Mouse (Mus musculus) forebrain, postnatal 0 days (tissue): ENCODE results near the gene Adamts17. TPM values are rescaled to one million over a fixed set of nuclear protein-coding genes. Genes with fewer than 3 reads are reported as not detected.

Experiments
- ATAC-seq: fragments of 200-750 bp; cut with Nextera tagmentation; 2 replicates; pipeline ENCODE4 v1.8.0; 2017; ENCODE audit warnings: mild to moderate bottlenecking, moderate library complexity
- DNase-seq: peaks from one replicate; pipeline ENCODE4 v3.0.0-alpha.2; 2015
- H3K27ac ChIP-seq: fragments of 300-500 bp; sonication (generic); 2 replicates; pipeline ENCODE4 v1.5.1; 2014; ENCODE audit warnings: low read depth, mild to moderate bottlenecking, antibody characterized with exemption, low read length, moderate library complexity, mixed read lengths
- H3K27me3 ChIP-seq: fragments of 300-500 bp; sonication (generic); 2 replicates; pipeline ENCODE4 v1.6.1; 2014; ENCODE audit warnings: mild to moderate bottlenecking, low read length, mixed read lengths; ENCODE audit not compliant: insufficient read depth
- H3K36me3 ChIP-seq: fragments of 300-500 bp; sonication (generic); 2 replicates; pipeline ENCODE4 v1.6.1; 2014; ENCODE audit warnings: mild to moderate bottlenecking, moderate library complexity; ENCODE audit not compliant: insufficient read depth
- H3K4me1 ChIP-seq: fragments of 300-500 bp; sonication (generic); 2 replicates; pipeline ENCODE4 v1.6.1; 2014; ENCODE audit warnings: antibody characterized with exemption; ENCODE audit not compliant: insufficient read depth
- H3K4me2 ChIP-seq: fragments of 300-500 bp; sonication (generic); 2 replicates; pipeline ENCODE4 v1.6.1; 2014; ENCODE audit warnings: low read depth, mild to moderate bottlenecking, moderate library complexity
- H3K4me3 ChIP-seq: fragments of 300-500 bp; sonication (generic); 2 replicates; pipeline ENCODE4 v1.5.1; 2014; ENCODE audit warnings: low read depth, low read length, mixed read lengths
- H3K9ac ChIP-seq: fragments of 300-500 bp; sonication (generic); 2 replicates; pipeline ENCODE4 v1.6.1; 2014; ENCODE audit warnings: mild to moderate bottlenecking
- H3K9me3 ChIP-seq: fragments of 300-500 bp; sonication (generic); 2 replicates; pipeline ENCODE4 v1.6.1; 2016; ENCODE audit warnings: low read length
- CTCF ChIP-seq: sonication (generic); IDR thresholded peaks from 2 replicates; pipeline ENCODE4 v1.5.1; 2016; ENCODE audit warnings: antibody characterized with exemption, control low read depth, low read depth
- WGBS: fragments of 180-500 bp; shearing (Covaris S2); extraction: QIAGEN DNeasy Blood & Tissue Kit; methylation state at CpG from one replicate; pipeline ENCODE4 v1.1.7; 2014; 5-methylcytosine and 5-hydroxymethylcytosine counted together
- polyA plus RNA-seq: library from polyadenylated mRNA; unstranded; fragments of >200 nt; fragmentation: Nextera tagmentation; extraction: Ambion mirVana; gene quantifications from 2 replicates; pipeline ENCODE4 v1.2.1, GENCODE M21; 2015
- total RNA-seq: library from RNA; depleted of rRNA; stranded (reverse); fragments of >200 nt; gene quantifications from 2 replicates; pipeline ENCODE4 v1.2.3, GENCODE M21; 2014; rRNA removed

The Adamts17 gene
- total and polyA plus RNA-seq, 2 experiments from 2014 or later: 4.1 to 12.6 TPM

GRCm38 (mm10) chr7:67168763-67169569, 329.4 kb downstream of the Adamts17 start:
- WGBS: 80% methylated on average over 9 of the region's 9 CpGs
- H3K36me3 ChIP-seq: no peaks in the 10 kb centered on the region
- H3K27me3 ChIP-seq: no peaks in the 10 kb centered on the region
- H3K9me3 ChIP-seq: no peaks in the 10 kb centered on the region
- TF ChIP-seq CTCF: no peak
- ATAC-seq: no peak
- no peak overlapping the region for H3K27ac ChIP-seq
- no peak overlapping the region for H3K4me2 ChIP-seq
- no peak for DNase-seq
- H3K4me1 ChIP-seq: no peaks in the 10 kb centered on the region
- H3K4me3 ChIP-seq: no peak overlapping the region
- no peak overlapping the region for H3K9ac ChIP-seq

DNA sequence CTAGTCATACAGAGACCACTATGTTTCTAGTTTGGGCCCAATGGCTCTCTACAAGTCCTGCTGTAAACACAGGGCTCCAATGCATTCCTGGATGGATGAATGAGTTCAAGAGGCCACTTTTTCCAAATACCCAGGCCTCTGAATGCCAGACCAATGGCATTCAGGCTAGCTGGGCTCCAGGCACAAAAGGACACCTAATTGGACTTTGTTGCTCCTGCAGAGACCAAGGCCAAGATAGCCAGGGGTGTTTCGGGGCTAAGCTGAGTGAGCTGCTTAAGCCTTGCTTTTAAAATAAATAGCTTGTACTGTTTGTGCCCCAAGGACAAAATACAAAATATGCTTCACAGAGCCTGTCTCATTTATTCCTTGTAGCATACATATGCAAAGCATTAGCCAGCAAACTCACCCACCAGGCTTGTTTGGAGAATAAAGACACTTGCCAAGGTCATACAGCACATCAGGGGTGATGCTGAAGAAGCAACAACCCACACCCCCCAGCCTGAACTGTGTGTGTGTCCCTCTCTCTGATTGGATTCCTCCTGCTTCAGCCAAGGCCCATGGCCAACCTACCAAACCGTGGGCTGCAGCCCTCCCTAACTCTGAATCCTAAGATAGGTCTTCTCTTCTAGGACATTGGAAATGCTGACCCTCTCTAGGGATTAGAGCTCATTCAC, 334.1 kb downstream of the Adamts17 start:
- H3K27me3 ChIP-seq: no peaks in the 10 kb centered on the region
- DNase-seq (no peak), ATAC-seq (no peak)
- no peak overlapping the region for H3K9ac ChIP-seq
- no peaks in the 10 kb centered on the region for H3K36me3 ChIP-seq
- H3K4me2 ChIP-seq: no peak overlapping the region
- no peaks in the 10 kb centered on the region for H3K4me1 ChIP-seq
- TF ChIP-seq CTCF: no peak
- 23% methylated on average over 2 of the region's 2 CpGs for WGBS
- no peak overlapping the region for H3K27ac ChIP-seq
- H3K9me3 ChIP-seq: no peaks in the 10 kb centered on the region
- H3K4me3 ChIP-seq: no peak overlapping the region

GRCm38 (mm10) chr7:67183786-67184185, 344.3 kb downstream of the Adamts17 start:
- 14% methylated on average over 4 of the region's 4 CpGs for WGBS
- Histone ChIP-seq H3K9ac (no peak overlapping the region), H3K4me3 (no peak overlapping the region), H3K27ac (no peak overlapping the region), H3K4me1 (no peaks in the 10 kb centered on the region), H3K36me3 (no peaks in the 10 kb centered on the region), H3K27me3 (no peaks in the 10 kb centered on the region), H3K9me3 (no peaks in the 10 kb centered on the region), H3K4me2 (no peak overlapping the region)
- DNase-seq: no peak
- no peak for ATAC-seq
- TF ChIP-seq CTCF: no peak

DNA sequence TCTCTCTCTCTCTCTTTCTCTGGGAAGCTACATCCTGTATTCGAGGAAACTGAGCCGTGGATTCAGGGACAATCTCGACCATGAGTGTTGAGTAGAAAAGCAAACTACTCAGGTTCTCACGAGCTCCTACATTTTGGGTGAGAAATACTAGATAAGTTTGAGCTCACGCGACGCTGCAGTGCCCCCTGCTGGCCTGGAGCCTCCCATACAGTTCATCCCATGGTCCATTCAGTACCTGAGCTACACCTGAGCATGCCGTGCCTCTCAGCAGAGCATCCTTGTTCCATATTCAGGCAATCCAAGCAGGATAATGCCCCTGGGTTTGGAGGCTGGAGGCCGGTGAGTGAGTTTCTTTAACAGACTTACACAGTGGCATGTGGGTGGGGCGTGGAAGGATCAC, 359.9 kb downstream of the Adamts17 start:
- peak; percentile 71 for DNase-seq
- H3K27me3 ChIP-seq: no peaks in the 10 kb centered on the region
- TF ChIP-seq CTCF: peak; percentile 81
- no peaks in the 10 kb centered on the region for H3K4me1 ChIP-seq
- no peaks in the 10 kb centered on the region for H3K36me3 ChIP-seq
- WGBS: 28% methylated on average over 10 of the region's 10 CpGs
- H3K9ac ChIP-seq: no peak overlapping the region
- H3K4me3 ChIP-seq: no peak overlapping the region
- peak; percentile 38; the same call in 1 of the 2 replicates for ATAC-seq
- no peak overlapping the region for H3K4me2 ChIP-seq
- no peaks in the 10 kb centered on the region for H3K9me3 ChIP-seq
- H3K27ac ChIP-seq: no peak overlapping the region

Other genes starting within 250 kb of the Adamts17 start
- 19.1 and 29.9 TPM in 2 replicates for gene Asb7, start 150.1 kb upstream of the Adamts17 start, total RNA-seq
- 10.2 and 12.3 TPM in 2 replicates for gene Asb7, start 150.1 kb upstream of the Adamts17 start, polyA plus RNA-seq
- 24.9 and 33.7 TPM in 2 replicates for gene Lins1, start 149.8 kb upstream of the Adamts17 start, total RNA-seq
- gene Lins1, start 149.8 kb upstream of the Adamts17 start, polyA plus RNA-seq: 20.1 and 21.9 TPM in 2 replicates
- gene Cers3, start 96.2 kb upstream of the Adamts17 start, total RNA-seq: 0.81 and 1.3 TPM in 2 replicates
- gene Cers3, start 96.2 kb upstream of the Adamts17 start, polyA plus RNA-seq: 0.69 and 0.77 TPM in 2 replicates